Mouse (Mus musculus) thymus, postnatal 14 days (tissue): Measurements from ENCODE around the gene Rpl10a.
A peak's percentile ranks its signal among the peaks of the same experiment; 100 is the strongest.

Source experiments
- DNase-seq: peaks from one replicate; pipeline ENCODE4 v3.0.0; 2021

Gene Rpl10a

DNA sequence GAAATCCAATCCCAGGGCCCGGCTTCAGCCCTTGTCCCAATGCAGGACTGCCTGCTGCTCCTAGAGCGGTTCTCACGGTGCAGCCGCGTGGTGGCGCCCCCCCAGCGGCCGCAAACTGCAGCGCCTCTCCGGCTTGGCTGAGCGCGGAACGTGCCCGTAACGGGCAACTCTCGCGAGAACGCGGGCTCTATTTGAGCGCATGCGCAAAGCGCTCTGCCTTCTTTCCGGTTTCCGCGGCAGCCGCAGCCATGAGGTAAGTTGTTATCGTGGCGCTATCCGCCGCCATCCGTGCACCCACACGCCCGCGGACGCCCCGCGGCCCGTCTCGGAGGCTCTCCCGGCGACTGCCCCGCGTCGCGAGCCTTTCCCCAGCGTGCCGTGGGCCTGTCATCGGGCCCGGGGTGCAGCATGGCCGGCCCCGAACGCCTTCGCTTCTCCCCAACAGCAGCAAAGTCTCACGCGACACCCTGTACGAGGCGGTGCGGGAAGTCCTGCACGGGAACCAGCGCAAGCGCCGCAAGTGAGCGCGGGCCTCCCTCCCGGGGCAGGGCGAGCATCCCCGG, at the start of gene Rpl10a:
Gene Rpl10a (plus strand): TSS at position 106 of the 563 bp plus-strand sequence.
- peak; percentile 99 for DNase-seq

DNA sequence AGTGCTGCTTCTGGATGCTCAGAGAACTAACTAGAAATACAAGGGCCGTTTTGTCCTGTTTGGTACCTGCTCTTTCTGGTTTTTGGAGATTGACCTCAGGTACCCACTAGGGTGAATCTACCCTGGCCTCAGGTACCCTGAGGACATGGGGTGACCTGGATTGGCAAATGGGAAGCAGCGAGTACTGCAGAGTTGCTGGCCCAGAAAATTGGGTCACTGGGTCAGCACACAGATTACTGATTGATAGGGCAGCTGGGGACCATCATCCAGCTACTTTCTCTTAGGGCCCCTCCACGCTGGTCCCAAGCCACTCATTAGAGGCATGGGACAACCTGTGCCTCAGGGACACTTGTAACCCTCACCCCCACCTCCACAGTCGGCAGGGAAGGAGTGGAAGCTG, 49.0 kb upstream of the Rpl10a start:
- DNase-seq = no peak

DNA sequence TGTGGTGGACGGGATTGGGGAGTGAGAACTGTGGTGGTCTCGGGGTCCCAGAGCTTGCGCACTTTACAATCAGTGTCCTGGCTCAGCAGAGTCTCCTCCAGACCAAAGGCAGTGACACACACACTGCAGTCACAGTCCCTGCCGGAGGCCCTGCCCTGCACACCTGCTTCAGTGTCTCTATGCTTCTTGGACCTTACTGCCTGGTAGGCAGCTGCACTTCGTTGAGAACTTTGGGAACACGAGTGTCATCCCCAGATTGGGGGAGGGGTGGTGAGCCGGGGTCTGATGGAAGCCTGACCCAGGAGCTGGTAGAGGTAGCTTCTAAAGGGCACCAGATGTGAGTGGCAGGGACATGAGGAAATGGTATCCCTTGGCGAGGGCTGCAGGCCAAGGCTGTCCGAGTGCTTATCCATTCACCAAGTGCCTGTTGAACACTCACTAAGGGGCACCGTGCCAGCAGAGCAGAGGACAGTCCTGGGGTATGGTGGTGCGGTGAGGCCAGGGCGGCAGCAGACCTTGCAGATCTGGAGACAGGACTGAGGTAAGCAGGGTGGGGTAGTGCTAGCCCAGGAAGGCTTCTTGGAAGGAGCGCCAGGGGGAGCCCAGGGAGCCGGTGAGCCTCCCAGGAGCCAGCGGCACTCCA, 48.4 kb upstream of the Rpl10a start:
- DNase-seq = peak; percentile 38

DNA sequence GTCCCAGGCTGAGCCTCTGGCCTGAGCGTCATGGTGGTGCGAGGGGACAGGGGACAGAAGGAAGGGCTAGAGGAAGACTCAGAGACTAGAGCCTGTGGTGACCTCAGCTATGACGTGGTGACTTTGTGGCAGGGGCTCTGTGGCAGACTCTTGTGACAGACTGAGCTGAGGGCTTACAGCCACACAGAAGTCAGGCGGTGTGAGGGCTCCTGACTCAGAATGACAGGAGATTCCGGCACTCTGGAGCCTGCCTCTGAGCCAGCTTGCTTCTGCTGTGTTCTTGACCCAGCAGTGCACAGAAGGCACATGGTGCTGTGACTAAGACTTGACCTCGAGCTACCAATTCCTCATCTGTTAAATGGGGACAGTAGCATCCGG, 47.9 kb upstream of the Rpl10a start:
- DNase-seq = no peak

DNA sequence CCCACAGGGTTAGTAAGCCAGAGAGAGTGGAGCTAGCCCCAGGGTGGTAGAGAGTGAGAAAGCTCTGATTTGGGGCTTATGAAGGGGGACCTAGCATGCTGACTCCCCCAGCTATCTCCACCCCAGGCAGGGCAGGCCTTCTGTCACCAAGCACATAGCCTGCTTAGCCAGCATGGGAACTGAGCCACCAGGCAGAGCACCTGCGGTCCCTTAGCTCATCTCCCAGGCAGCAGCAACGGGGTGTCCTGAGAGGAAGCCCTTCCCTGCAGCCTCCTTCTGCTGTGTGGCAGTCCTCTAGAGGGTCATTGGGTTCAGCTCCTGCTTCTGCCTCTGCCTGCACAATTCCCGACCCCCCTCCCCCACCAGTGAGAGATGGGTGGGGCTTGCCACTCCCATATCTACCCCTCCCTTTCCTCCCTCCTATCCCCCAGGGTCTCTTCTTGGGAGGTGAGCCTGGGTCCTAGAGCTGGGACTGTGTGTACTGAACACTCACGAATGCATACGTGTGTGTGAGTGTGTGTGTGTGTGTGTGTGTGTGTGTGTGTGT, 47.4 kb upstream of the Rpl10a start:
- no peak for DNase-seq

DNA sequence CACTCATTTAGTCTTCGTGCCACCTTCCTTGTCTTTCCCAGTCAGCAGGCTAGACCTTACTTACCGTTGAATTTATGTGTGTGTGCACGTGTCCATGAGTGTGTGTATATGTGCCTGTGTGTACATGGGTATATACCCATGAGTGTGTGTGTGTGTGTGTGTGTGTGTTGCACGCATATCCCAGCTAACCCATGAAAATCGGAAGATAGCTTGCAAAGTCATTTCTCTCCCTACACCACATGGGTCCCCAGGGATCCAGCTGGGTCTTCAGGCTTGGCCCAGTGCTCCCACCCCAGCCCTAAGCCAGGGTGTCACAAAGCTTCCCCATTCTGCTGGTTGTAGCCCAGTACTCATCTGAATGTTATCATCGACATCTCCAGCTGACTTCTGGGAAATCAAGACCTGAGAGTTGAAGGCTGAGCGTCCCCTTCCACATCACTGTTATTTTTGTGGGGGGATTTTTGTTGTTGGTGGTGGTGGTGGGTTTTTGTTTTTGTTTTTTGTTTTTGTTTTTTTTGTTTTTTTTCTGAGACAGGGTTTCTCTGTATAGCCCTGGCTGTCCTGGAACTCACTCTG, 46.3 kb upstream of the Rpl10a start:
- DNase-seq = no peak

DNA sequence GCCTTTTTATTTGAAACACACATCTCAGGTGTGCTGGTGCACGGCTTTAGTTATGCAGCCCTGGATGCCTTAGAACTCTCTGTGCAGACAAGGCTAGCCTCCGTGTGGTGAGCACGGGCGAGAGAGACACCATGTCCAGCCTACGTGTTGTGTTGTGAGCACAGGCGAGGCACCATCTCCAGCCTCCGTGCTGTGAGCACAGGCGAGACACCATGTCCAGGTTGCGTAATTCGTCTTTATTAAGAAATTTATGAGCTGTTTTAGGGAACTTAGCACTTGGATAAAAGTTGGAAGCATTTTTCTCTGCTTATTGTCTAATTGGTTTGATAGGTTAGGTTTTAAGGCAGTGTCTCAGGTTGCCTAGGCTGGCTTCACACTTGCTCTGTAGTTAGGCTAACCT, 45.1 kb upstream of the Rpl10a start:
- DNase-seq = no peak

DNA sequence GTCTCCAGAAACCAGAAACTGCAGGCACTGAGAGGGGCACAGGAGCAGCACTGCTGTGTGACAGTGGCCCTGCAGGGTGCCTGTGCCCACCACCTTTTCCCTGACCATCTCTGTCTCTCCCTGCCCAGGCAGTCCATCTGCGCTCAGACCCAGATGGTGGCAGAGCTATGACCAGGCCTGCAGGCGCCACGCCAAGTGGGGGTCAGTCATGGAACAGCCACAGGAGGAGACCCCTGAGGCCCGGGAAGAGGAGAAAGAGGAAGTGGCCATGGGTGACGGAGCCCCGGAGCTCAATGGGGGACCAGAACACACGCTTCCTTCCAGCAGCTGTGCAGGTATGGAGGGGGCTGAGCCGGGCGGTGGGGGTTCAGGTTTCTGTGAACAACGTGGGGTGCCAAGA, 42.1 kb upstream of the Rpl10a start:
- DNase-seq = no peak

DNA sequence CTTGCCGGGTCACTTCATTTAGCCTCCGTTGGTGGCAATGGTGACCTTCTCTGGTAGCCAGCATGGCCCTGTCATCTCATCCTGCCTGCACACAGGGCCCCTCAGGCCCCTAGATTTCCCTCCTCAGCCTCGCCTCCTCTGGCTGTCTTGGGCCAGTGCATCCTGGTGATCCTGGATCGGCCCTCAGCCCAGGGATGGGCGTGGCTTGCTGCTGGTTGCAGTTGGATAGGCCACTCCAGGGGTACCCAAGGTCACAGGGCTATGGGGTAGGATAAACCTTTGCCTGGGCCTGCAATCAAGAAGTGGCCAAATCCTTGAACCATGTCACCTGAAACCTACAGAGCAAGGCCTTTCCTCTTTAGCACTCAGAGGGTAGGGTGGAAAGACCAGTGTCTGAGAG, 41.3 kb upstream of the Rpl10a start:
- DNase-seq = no peak

DNA sequence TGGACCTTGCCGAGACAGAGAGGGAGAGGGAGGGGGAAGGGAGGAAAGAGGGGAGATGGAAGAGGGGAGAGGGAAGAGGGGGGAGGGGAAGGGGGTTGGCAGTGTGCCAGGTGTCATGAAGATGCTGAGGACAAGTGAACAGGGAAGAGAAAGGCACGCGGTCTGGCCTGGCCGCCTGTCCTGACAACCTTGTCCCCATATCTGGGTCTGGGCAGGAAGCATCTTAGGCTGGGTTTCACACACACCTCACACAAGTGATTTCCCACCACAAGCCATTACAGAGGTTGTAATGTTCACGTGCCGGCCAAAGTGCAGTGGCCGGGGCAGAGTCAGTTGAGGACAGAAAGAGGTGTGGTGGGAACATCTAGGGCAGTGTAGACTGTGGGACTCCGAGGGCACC, 40.7 kb upstream of the Rpl10a start:
- no peak for DNase-seq

DNA sequence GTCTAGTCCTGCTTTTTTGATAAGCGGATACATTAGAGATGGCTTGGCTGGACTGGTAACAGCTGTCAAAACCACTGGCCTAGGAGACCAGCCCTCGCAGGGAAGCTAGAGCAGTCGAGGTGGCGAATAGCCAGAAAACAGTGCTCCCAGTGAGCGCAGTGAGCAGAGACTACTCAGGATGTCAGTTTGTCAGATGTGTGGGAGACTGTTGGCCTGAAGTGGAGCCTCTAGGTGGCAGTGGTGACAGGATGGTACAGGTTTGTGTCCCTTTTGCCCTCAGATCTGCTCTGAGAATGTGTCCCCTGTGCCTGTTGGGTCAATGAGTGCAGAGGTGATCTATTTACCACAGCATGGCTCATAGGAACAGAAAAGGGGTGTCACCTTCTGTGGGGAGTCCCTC, 40.3 kb upstream of the Rpl10a start:
- peak; percentile 69 for DNase-seq

DNA sequence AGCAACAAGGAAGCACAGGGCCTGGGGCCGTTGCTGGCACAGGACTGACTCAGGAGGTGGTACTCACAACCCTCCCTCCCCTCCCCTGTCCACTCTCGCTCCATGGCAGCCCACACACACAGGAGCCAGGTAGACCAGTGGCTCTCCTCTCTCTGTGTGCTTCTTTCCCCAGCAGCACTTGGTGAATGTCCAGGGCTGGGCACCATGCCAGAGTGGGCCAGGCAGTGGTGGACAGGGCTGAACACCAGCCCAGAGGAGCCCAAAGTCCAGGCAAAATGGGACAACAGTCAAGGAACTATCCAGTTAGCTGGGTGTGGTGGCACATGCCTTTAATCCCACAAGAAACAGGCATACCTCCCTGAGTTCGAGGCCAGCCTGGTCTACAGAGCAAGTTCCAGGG, 38.0 kb upstream of the Rpl10a start:
- DNase-seq = no peak

DNA sequence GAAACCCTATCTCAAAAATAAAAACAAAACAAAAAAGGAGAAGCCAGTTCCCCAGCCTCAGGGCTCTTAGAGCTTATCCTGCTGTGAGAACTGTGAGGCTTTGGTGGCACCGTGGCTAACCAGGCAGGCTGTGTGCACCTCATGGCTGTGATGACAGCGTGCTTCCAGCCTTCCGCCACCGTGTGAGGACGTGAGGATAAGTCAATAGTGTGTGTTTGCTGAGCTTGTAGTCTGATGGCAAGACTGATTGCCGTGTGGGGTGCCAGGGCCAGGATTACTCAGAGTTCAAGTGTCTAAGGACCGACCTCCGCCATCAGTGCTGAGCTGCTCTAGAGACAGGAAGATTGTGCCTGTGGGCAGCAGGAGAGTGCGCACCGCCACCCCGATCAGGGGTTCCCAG, 37.6 kb upstream of the Rpl10a start:
- no peak for DNase-seq

DNA sequence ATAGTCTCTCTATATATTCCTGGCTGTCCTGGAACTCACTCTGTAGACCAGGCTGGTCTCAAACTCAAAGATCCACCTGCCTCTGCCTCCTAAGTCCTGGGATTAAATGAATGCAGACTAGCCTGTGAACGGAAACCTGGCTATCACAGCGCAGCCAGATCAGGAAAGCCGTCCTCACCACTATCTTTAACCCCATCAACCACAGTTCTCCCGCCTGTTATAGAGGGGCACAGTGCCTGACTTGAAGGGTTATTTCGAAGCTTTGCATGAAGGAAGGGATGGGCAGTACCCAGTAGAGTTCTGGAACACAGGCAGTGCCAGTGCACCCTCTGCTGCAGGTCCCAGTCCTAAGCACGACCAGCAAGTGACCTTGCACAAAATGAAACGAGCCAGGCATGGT, 36.9 kb upstream of the Rpl10a start:
- DNase-seq = no peak

DNA sequence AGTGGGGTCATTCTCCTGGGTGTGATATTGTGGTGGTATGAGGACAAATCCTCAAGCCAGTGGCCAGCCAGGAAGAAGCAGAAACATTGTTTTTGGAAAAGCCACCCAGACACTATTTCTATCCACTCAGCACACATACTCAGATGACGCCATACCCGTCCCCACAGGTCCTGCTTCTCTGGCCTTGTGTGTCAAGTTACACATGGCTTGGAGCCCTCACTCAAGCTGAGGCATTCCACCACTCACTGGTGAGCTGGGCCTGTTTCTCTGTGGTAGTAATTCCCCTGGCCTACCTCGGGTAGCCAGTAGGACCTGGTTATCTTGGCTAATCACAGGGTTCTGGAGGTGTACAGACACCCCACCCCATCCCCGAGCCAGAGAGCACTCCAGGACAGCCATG, 34.6 kb upstream of the Rpl10a start:
- no peak for DNase-seq

DNA sequence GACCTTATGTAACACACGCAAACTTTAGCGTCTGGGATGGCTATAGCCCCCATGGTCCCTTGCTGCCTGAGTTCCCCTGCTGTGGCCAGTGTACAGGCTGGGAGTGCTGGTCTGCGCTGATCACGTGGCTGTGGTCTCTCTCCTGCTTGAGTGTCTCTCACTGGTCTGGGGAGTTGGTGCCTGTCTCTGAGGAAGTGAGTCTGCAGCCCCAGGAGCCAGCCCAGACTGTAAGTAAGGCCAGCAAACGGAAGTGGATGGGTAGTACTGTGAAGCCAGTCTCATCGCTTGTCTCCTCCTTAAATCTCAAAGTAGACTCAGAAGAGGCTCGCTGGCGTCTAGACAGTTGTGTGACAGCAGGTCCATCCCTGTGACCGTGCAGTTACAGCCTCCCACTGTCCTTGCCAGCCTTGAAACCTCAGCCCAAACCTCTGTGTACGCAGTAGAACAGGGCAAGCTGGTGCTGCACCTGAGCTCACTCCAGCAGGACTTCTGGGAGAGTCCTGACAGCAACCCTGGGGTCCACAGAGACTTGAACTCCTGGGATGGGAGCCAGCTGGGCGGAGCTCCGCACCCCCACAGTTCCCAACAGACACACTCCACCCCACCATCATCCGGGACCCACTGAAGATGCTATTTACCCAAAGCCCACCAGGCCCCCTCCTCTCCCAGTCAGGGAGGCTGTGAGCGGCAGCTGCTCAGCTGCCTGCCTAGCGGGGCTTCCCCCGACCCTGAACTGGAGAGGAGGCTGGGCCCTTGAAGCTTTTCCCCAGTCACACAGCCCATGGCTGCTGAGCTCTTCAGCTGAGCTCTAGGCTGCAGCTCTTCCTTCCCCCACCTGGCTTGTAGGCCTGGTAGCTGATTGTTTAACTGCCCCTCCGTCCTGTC, 33.6 kb upstream of the Rpl10a start:
- no peak for DNase-seq

DNA sequence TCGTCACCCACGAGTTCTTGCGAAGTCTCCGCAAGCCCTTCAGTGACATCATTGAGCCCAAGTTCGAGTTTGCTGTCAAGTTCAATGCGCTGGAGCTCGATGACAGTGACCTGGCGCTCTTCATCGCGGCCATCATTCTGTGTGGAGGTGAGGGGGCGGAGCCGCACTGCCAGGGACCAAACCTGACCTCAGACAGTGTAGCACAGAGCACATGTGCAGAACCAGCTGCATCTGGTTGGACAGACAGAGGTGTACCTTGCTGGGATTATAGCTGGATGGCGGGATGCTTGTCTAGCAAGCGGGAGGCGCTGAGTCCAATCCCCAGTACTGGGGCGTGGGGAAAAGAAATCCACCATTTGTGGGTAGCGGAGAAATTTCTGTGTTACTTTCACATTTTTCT, 29.4 kb upstream of the Rpl10a start:
- DNase-seq = no peak

DNA sequence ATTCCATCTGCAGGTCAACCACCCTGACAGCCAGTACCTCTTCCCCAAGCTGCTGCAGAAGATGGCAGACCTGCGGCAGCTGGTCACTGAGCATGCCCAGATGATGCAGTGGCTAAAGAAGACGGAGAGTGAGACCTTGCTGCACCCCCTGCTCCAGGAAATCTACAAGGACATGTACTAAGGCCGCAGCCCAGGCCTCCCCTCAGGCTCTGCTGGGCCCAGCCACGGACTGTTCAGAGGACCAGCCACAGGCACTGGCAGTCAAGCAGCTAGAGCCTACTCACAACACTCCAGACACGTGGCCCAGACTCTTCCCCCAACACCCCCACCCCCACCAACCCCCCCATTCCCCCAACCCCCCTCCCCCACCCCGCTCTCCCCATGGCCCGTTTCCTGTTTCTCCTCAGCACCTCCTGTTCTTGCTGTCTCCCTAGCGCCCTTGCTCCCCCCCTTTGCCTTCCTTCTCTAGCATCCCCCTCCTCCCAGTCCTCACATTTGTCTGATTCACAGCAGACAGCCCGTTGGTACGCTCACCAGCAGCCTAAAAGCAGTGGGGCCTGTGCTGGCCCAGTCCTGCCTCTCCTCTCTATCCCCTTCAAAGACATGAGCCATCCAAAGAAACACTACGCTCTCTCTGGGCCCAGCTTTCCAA, 28.5 kb upstream of the Rpl10a start:
- no peak for DNase-seq

DNA sequence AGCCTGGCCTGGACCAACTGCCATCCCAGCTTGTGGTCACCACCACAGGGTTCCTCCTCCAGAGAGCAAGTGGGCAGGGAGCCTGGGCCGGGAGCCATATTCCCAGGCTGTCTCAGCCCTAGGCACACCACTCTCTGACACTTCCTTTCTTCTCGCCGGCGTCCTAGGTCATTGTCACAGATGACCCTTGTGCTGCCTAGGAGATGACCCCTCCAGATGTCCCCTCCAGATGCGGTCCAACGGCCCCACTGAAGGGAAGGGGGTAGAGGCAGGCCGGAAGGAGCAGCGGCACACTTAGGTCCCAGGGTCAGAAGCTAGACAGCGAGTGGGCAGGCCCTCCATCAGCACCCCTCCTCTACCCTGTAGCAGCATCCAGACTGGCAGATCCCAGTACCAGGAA, 27.9 kb upstream of the Rpl10a start:
- DNase-seq = no peak

DNA sequence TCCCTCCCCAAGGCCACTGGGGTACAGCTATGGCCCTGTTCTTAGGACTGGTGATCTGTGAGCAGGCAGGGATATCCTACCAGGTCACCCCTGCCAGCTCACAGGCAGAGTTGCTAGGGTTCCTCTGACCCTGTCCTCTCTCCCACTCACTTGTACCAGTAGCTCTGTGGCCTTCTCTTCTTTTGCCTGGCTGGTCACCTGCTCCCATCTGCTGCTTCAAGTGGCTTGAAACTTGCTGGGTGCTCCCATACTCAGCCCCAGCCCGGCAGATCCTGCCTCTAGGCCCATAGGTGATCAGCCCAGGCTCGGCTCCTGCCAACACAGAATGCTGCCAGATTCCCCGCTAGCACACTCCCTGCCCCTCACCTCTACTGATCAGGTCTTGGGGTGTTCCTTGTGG, 27.4 kb upstream of the Rpl10a start:
- DNase-seq = no peak

DNA sequence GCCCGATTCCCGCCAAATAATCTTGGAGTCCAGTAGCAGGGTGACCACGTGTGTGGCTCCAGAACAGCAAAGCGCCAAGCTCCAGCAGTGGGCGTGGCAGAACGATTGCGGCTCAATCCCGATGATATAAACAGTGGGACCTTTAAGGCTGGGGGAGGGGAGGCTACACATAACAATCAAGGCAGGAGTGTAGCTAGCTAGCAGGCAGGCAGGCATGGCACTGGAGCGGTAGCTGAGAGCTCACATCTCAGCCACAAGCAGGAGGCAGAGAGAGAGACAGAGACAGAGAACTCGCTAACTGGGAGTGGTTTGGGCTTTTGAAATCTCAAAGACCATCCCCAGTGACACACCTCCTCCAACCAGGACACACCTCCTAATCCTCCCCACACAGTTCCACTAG, 23.1 kb upstream of the Rpl10a start:
- no peak for DNase-seq

DNA sequence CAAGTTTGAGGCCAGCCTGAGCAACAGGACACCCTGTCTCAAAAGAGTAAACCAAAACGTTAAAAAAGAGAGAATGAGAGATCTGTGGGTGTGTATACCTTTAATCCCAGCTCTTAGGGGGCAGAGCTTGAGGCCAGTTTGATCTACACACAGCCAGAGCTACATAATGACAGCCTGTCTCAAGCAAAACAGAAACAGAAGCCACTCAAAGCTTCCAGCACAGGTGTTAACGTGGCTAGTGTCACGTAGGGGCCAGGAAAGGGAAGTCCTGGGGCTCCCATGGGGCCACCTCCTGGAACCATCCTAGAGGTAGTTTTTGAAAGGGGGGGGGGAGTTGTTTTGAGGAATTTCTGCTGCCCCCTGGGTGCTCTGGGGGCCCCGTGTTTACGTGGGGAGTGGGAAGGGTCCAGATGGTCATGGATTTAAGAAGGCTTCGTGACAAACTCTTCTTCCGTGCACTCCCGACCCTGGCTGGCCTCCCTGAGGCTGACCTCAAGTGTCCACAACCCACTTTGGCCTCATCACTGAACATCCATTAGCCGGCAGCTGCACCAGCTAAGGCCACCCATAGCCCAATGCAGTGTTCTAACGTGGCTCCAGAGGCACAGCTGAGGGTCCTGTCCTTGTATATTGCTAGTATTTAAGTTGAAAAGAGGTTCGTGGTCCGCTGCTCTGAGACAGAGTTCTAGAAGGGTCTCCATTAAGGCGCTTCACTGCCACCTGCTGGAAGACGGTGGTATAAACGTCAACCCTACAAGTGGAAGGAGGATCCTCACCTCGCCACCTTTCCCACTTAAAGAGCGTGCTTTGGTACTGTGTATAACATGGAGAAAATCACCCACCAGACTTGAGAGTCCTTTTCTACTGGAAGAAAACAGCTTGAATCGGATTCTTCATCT, 19.7 kb upstream of the Rpl10a start:
- peak; percentile 93 for DNase-seq
